Mouse (Mus musculus) neural tube, embryonic 12.5 days (tissue): ENCODE measurements around the gene Ccdc12. TPM values are rescaled to one million over a fixed set of nuclear protein-coding genes. Genes with fewer than 3 reads are reported as not detected.

ENCODE experiments used
- ATAC-seq: fragments of 200-750 bp; cut with Nextera tagmentation; 2 replicates; pipeline ENCODE4 v1.8.0; 2017; ENCODE audit warnings: low read depth, mild to moderate bottlenecking, moderate TSS enrichment, moderate library complexity; ENCODE audit not compliant: low FRiP score
- H3K27ac ChIP-seq: fragments of 300-500 bp; sonication (generic); 2 replicates; pipeline ENCODE4 v1.5.1; 2016
- H3K27me3 ChIP-seq: fragments of 300-500 bp; sonication (generic); replicated peaks from 2 replicates; pipeline ENCODE4 v1.6.1; 2016; ENCODE audit warnings: mild to moderate bottlenecking
- H3K36me3 ChIP-seq: fragments of 300-500 bp; sonication (generic); 2 replicates; pipeline ENCODE4 v1.6.1; 2016; ENCODE audit warnings: mild to moderate bottlenecking
- H3K4me1 ChIP-seq: fragments of 300-500 bp; sonication (generic); 2 replicates; pipeline ENCODE4 v1.6.1; 2016
- H3K4me2 ChIP-seq: fragments of 300-500 bp; sonication (generic); replicated peaks from 2 replicates; pipeline ENCODE4 v1.6.1; 2016; ENCODE audit warnings: mild to moderate bottlenecking
- H3K4me3 ChIP-seq: fragments of 300-500 bp; sonication (generic); 2 replicates; pipeline ENCODE4 v1.5.1; 2016
- H3K9ac ChIP-seq: fragments of 300-500 bp; sonication (generic); 2 replicates; pipeline ENCODE4 v1.6.1; 2016; ENCODE audit warnings: mild to moderate bottlenecking
- H3K9me3 ChIP-seq: fragments of 300-500 bp; sonication (generic); 2 replicates; pipeline ENCODE4 v1.6.1; 2016; ENCODE audit warnings: mild to moderate bottlenecking
- WGBS: fragments of 180-500 bp; shearing (Covaris S2); methylation state at CpG from one replicate; pipeline ENCODE4 v1.1.7; 2016; 5-methylcytosine and 5-hydroxymethylcytosine counted together
- polyA plus RNA-seq: library from polyadenylated mRNA; unstranded; fragments of >200 nt; fragmentation: Nextera tagmentation; extraction: Ambion mirVana; gene quantifications from 2 replicates; pipeline ENCODE4 v1.2.1, GENCODE M21; 2016

Ccdc12 gene
- polyA plus RNA-seq, 1 experiment from 2014 or later, result 125 TPM

GRCm38 (mm10) chr9:110651931-110652722, 4.2 kb upstream of the Ccdc12 start:
- no peaks in the 10 kb centered on the region for H3K9me3 ChIP-seq
- no peak overlapping the region for H3K9ac ChIP-seq
- H3K36me3 ChIP-seq, result no peaks in the 10 kb centered on the region
- H3K4me3 ChIP-seq, result no peak overlapping the region
- no peak overlapping the region for H3K27ac ChIP-seq
- 43% methylated on average over 13 of the region's 13 CpGs for WGBS
- peaks cover 37% of the 10 kb centered on the region for H3K4me1 ChIP-seq
- H3K27me3 ChIP-seq, result peaks cover 29% of the 10 kb centered on the region
- H3K4me2 ChIP-seq, result peak overlapping the region; percentile 99
- no peak for ATAC-seq

- Histone ChIP-seq H3K9me3 (no peaks in the 10 kb centered on the region), H3K4me3 (peak overlapping the region; percentile 62), H3K9ac (peak overlapping the region; percentile 64), H3K27ac (no peak overlapping the region), H3K4me1 (peaks cover 45% of the 10 kb centered on the region), H3K36me3 (no peaks in the 10 kb centered on the region), H3K4me2 (peak overlapping the region; percentile 99), H3K27me3 (peaks cover 29% of the 10 kb centered on the region)
- ATAC-seq, result no peak
- WGBS, result 18% methylated on average over 14 of the region's 14 CpGs
Measured at GRCm38 (mm10) chr9:110652963-110653654, 3.2 kb upstream of the Ccdc12 start.

GRCm38 (mm10) chr9:110653655-110654461, 2.4 kb upstream of the Ccdc12 start, which contains the start of gene Nbeal2:
TSS of gene Nbeal2 (minus strand) at chr9:110654161.
- Histone ChIP-seq H3K27me3 (peaks cover 29% of the 10 kb centered on the region), H3K4me1 (peaks cover 45% of the 10 kb centered on the region), H3K9ac (peak within 1 kb of the TSS; percentile 64), H3K4me2 (peak within 1 kb of the TSS; percentile 99), H3K36me3 (no peaks in the 10 kb centered on the region), H3K27ac (0 out of 2 replicates have a peak within 1 kb of the TSS, but pooled peaks have one; percentile 37), H3K9me3 (no peaks in the 10 kb centered on the region), H3K4me3 (peak within 1 kb of the TSS; percentile 62)
- WGBS, result under 1% methylated on average over 75 of the region's 75 CpGs
- ATAC-seq, result peak; percentile 42

- Histone ChIP-seq H3K27ac (no peak overlapping the region), H3K9me3 (no peaks in the 10 kb centered on the region), H3K4me2 (peak overlapping the region; percentile 99), H3K4me1 (peaks cover 37% of the 10 kb centered on the region), H3K9ac (no peak overlapping the region), H3K27me3 (peaks cover 29% of the 10 kb centered on the region), H3K4me3 (no peak overlapping the region), H3K36me3 (peaks cover 4% of the 10 kb centered on the region; the same call in 1 of the 2 replicates)
- ATAC-seq, result no peak
- 82% methylated on average over 19 of the region's 19 CpGs for WGBS
Measured at GRCm38 (mm10) chr9:110654726-110655650, 1.3 kb upstream of the Ccdc12 start.

GRCm38 (mm10) chr9:110655651-110656007, 674 bp upstream of the Ccdc12 start:
- H3K9me3 ChIP-seq, result no peaks in the 10 kb centered on the region
- H3K4me1 ChIP-seq, result peaks cover 37% of the 10 kb centered on the region
- H3K36me3 ChIP-seq, result peaks cover 4% of the 10 kb centered on the region; the same call in 1 of the 2 replicates
- peak overlapping the region; percentile 60; the same call in 1 of the 2 replicates for H3K4me3 ChIP-seq
- WGBS, result 85% methylated on average over 10 of the region's 10 CpGs
- peaks cover 29% of the 10 kb centered on the region for H3K27me3 ChIP-seq
- H3K27ac ChIP-seq, result 0 out of 2 replicates have a peak overlapping the region, but pooled peaks have one; percentile 38
- H3K4me2 ChIP-seq, result peak overlapping the region; percentile 76
- no peak for ATAC-seq
- no peak overlapping the region; the same call in 1 of the 2 replicates for H3K9ac ChIP-seq

- WGBS, result 80% methylated on average over 13 of the region's 13 CpGs
- Histone ChIP-seq H3K4me1 (peaks cover 31% of the 10 kb centered on the region), H3K27me3 (peaks cover 13% of the 10 kb centered on the region), H3K27ac (no peak overlapping the region), H3K4me3 (peak overlapping the region; percentile 60), H3K36me3 (peaks cover 4% of the 10 kb centered on the region; the same call in 1 of the 2 replicates), H3K9me3 (no peaks in the 10 kb centered on the region), H3K9ac (peak overlapping the region; percentile 80; the same call in 1 of the 2 replicates), H3K4me2 (peak overlapping the region; percentile 76)
- no peak for ATAC-seq
Measured at GRCm38 (mm10) chr9:110657474-110658078, 1.3 kb downstream of the Ccdc12 start.

GRCm38 (mm10) chr9:110659521-110659920, 3.2 kb downstream of the Ccdc12 start:
- H3K27me3 ChIP-seq, result no peaks in the 10 kb centered on the region; the same call in 1 of the 2 replicates
- H3K27ac ChIP-seq, result no peak overlapping the region
- no peaks in the 10 kb centered on the region for H3K9me3 ChIP-seq
- no peak overlapping the region for H3K9ac ChIP-seq
- peaks cover 12% of the 10 kb centered on the region for H3K4me1 ChIP-seq
- no peak overlapping the region for H3K4me2 ChIP-seq
- 94% methylated on average over 12 of the region's 12 CpGs for WGBS
- H3K36me3 ChIP-seq, result peaks cover 4% of the 10 kb centered on the region; the same call in 1 of the 2 replicates
- ATAC-seq, result no peak
- H3K4me3 ChIP-seq, result no peak overlapping the region

- Histone ChIP-seq H3K9ac (no peak overlapping the region), H3K27me3 (no peaks in the 10 kb centered on the region), H3K36me3 (peaks cover 4% of the 10 kb centered on the region; the same call in 1 of the 2 replicates), H3K27ac (no peak overlapping the region), H3K4me1 (peaks cover 8% of the 10 kb centered on the region), H3K4me2 (no peak overlapping the region), H3K4me3 (no peak overlapping the region), H3K9me3 (no peaks in the 10 kb centered on the region)
- ATAC-seq, result no peak
- WGBS, result 85% methylated on average over 2 of the region's 2 CpGs
Measured at GRCm38 (mm10) chr9:110660208-110660607, 3.9 kb downstream of the Ccdc12 start.

- Histone ChIP-seq H3K36me3 (peaks cover 4% of the 10 kb centered on the region; the same call in 1 of the 2 replicates), H3K27ac (no peak overlapping the region), H3K9me3 (no peaks in the 10 kb centered on the region), H3K27me3 (no peaks in the 10 kb centered on the region), H3K9ac (no peak overlapping the region), H3K4me2 (no peak overlapping the region), H3K4me1 (peaks cover 8% of the 10 kb centered on the region), H3K4me3 (no peak overlapping the region)
- WGBS, result 84% methylated on average over 7 of the region's 7 CpGs
- no peak for ATAC-seq
Measured at GRCm38 (mm10) chr9:110660856-110661612, 4.7 kb downstream of the Ccdc12 start.

GRCm38 (mm10) chr9:110662844-110663243, 6.5 kb downstream of the Ccdc12 start:
- no peaks in the 10 kb centered on the region for H3K27me3 ChIP-seq
- 98% methylated on average over 1 of the region's 1 CpGs for WGBS
- H3K36me3 ChIP-seq, result peaks cover 4% of the 10 kb centered on the region; the same call in 1 of the 2 replicates
- no peak overlapping the region for H3K27ac ChIP-seq
- H3K4me3 ChIP-seq, result no peak overlapping the region
- H3K9ac ChIP-seq, result no peak overlapping the region
- ATAC-seq, result no peak
- no peak overlapping the region for H3K4me2 ChIP-seq
- no peaks in the 10 kb centered on the region for H3K9me3 ChIP-seq
- H3K4me1 ChIP-seq, result peaks cover 8% of the 10 kb centered on the region
